11 mouse cellular contexts compared by ENCODE assay signal in genomic region chr3:129268886-129269683, GRCm38 (mm10).
"Had no signal": no experiment of that assay in that cellular context is flagged by ENCODE, and none has a peak within 500 bp of the region (broad histone marks: within the 10 kb centered on the region; RNA-seq: fewer than 3 reads in every experiment).

No protein-coding gene starts in this region.

- H3K36me3 ChIP-seq: limb, embryonic 10.5 days; liver, embryonic 15.5 days; midbrain, embryonic 13.5 days had no signal

- H3K9me3 ChIP-seq: limb, embryonic 10.5 days; liver, embryonic 15.5 days; midbrain, embryonic 13.5 days had no signal

- H3K27me3 ChIP-seq: liver, embryonic 15.5 days; midbrain, embryonic 13.5 days had no signal

- DNase-seq: lung, adult 2 months; right cerebral cortex, adult 18-20 months; right cerebral cortex, postnatal 25 days had no signal

- H3K4me2 ChIP-seq: liver, embryonic 11.5 days; liver, embryonic 15.5 days; midbrain, embryonic 13.5 days had no signal

- H3K4me1 ChIP-seq: liver, embryonic 15.5 days; midbrain, embryonic 13.5 days had no signal

- ATAC-seq: intestine, embryonic 16.5 days; lung, postnatal 0 days; midbrain, embryonic 13.5 days had no signal

- H3K27ac ChIP-seq: left cerebral cortex, adult 2 months; limb, embryonic 10.5 days; liver, embryonic 15.5 days; midbrain, embryonic 13.5 days; stomach, postnatal 0 days had no signal

- H3K9ac ChIP-seq: liver, embryonic 15.5 days; midbrain, embryonic 13.5 days had no signal

- H3K4me3 ChIP-seq: left cerebral cortex, adult 2 months; limb, embryonic 10.5 days; liver, embryonic 15.5 days; midbrain, embryonic 13.5 days had no signal
